Mouse (Mus musculus) adrenal gland, adult 8-10 months (tissue): ENCODE results near the gene Casp6. TPM values are rescaled to one million over a fixed set of nuclear protein-coding genes. Genes with fewer than 3 reads are reported as not detected.
A peak's percentile ranks its signal among the peaks of the same experiment; 100 is the strongest.

Experiments used
- DNase-seq: peaks from one replicate; pipeline ENCODE4 v3.0.0; 2022
- total RNA-seq, 4 experiments: library from RNA; stranded (reverse); gene quantifications; 2 replicates each; pipeline ENCODE4 v1.2.4; 2022

Casp6 gene
- total RNA-seq = 10 to 100 TPM; 42.7 to 54.2 (median 47.8) TPM

DNA sequence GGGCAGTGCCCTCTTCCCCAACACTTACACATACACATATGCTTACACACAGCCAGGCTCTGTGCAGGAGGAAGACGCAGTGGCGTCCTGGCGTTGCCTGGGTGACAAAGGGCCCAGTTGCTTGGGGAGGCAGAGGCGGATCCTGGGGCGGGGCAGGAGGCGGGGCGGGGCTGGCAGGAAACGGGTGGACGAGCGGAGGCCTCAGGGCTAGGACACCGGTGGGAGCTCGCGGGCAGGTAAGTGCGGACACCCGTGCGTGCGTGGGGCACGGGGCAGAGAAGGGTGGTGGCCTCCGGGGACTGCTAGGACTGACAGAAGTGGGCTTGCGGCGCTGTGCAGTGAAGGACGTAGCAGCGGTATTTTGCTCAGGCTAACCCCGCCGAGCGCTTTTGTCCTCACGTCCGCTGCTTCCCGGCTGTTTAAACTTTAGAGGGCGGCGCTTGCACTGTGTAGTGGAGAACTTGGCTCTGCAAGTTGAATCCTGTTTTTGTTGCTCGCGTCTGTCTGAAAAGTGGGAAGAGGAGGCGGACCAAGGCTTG lies at the start of gene Casp6:
TSS of gene Casp6 (plus strand) at position 155 of the 539 bp plus-strand sequence.
- peak; percentile 78 for DNase-seq

DNA sequence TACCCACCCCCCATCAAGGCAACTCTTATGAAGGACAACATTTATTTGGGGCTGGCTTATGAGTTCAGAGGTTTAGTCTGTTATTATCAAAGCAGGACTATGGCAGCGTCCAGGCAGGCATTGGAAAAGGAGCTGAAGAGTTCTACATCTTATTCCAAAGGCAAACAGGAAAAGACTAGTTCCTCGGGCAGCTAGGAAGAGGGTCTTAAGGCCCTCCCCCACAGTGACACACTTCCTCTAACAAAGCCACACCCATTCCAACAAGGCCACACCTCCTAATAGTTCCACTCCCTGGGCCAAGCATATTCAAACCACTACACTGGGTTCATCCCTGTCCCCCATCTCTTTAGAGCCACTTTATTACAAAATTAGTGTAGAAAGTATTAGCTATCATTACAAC lies 38.6 kb upstream of the Casp6 start:
- DNase-seq = no peak

DNA sequence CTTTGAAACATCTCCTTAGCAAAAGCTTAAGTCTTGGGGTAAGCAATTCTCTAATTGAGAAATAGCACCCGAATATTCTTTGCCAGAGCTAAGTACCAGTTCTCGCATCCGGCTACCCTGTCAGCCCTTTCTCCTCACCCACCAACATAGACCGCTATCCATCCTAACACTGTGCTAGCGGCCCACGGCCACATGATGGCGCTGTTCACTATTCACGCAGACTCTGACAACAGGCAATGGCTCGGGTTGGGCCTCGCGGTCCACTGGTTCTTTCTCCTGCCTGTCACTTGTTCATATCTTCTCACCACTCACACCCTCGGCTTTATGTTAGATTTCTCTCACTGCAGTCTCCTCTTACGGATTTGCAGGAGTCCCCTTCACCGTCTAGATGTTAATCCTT lies 37.5 kb upstream of the Casp6 start:
- DNase-seq = peak; percentile 25

DNA sequence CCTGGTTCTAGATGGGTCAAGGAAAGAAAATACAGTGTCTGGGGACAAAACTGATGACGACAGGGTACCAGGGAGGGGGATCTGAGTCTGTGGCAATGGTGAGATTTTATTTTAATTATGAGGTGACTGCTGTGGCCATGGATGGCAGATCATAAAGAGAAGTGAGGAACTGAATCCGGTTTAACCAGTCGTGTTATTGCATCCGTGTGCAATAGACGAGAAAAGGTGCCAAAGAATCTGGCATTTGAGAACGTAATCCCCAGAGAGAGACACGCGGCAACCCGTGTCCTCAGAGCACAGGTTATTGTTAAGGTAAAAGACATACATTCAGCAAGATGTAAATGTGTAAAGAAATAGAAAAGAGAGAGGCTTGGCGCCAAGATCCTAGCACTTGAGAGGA lies 23.9 kb upstream of the Casp6 start:
- DNase-seq = no peak

DNA sequence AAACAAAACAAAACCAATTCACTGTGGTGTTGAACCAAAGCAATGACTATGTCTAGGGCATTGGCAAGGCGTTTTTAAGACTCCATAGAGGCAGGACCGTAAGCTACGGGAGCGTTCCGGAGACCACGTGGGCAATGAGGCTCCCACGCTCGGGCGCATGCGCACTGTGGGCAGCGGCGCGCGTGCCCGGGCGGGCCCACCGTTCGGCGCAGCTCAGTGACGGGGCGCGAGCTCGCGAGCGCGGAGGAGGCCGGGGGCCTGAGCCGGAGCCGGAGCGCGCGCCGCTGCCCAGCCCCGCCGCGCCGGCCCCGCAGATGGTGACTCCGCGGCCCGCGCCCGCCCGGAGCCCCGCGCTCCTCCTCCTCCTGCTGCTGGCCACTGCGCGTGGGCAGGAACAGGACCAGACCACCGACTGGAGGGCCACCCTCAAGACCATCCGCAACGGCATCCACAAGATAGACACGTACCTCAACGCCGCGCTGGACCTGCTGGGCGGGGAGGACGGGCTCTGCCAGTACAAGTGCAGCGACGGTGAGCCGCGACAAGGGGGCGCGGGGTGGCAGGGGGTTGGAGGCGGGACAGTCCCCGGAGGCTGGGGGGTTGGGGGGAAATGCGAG lies 22.7 kb upstream of the Casp6 start, which contains the start of gene Pla2g12a:
TSS of gene Pla2g12a (plus strand) at position 202 of the 617 bp plus-strand sequence.
- peak; percentile 84 for DNase-seq

DNA sequence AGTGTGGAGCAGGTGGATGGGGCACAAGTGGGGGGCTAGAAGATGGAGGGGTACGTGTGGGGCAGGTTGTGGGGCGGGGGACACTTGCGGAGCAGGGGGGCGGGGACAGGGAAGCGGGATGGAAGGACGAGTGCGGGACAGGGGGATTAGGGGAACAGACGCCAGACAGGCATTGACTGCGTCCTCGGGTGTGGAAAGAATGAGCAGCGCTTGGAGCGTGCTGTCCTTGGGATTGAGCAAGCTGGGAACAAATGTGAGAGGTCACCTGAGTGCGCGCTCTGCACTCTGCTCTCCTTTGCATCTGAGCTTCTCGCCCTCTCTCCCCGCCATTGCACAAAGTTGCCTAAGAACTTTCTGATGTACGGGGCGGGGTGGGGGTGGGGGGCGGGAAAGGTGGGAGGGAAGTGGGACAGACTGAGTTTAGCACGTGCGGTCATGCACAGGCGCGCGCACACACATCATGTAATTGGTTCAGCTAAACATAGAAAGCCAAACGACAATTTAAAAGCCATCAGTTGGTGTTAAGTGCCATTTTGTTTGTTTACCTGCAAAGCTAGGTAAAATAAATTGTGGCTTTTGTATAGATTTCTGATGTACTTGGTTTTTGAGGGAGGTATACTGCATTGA lies 22.0 kb upstream of the Casp6 start:
- peak; percentile 60 for DNase-seq

DNA sequence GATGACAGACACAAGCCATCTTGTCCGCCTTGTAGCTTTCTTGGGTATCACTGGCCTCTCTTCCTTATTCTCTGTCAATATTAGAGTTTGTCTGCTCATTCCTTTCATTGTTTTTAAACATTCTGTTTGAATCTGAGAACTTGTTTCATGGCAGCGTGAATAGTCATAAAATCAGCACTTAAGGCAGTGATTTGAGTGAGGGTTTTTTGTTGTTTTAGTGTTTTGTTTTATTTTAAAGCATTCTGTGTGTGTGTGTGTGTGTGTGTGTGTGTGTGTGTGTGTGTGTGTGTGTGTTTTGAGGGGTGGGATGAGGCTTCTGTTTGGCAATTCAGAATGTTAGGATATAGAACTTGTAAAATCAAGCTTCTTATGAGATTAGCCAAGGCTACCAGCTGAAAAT lies 21.3 kb upstream of the Casp6 start:
- DNase-seq = no peak

DNA sequence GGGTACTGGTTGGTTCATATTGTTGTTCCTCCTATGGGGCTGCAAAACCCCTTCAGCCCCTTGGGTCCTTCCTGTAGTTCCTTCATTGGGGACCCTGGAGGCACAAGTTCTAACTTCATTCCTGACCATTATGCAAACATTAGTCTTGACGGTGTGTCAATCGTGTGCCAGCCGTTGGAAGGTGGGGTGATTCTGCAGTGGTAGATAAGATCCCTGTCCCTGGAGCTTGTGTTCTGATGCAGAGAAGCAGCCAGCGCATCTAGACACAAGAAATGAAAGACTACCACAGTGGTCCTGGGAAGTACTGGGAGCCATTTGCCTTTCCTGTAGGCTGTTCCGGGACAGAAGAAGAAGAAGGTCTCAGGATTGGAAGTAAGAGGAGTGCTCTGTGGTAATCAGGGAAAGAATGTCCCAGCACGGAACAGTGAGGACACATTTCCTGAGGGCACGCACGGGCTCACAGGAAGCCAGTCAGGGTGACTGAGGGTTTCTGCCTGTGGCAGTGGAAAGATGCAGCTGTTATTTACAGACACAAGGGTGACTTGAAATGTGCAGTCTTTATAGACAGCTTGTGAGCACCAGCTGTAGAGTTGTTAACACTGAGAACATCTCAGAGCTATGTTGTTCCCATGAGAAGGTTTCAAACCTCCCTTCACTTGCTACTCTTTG lies 20.2 kb upstream of the Casp6 start:
- no peak for DNase-seq

DNA sequence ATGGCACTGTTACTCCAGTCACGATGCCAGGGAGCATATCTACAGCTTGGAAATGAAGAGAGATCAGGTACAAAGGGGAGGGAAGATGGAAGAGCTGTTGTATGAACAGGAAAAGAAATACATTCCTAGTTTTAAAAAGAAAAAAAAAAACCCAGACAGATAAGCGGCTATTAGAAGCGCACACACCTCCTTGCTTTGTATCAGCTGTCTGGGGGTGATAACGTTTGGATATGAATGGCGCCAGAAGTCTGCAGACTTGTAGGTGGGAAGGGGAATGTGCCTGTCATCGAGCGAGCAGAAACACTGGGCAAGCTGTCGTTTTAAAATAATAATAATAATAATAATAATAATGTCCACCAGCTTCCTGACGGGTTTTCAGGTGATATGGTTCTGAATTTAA lies 15.6 kb upstream of the Casp6 start:
- no peak for DNase-seq

DNA sequence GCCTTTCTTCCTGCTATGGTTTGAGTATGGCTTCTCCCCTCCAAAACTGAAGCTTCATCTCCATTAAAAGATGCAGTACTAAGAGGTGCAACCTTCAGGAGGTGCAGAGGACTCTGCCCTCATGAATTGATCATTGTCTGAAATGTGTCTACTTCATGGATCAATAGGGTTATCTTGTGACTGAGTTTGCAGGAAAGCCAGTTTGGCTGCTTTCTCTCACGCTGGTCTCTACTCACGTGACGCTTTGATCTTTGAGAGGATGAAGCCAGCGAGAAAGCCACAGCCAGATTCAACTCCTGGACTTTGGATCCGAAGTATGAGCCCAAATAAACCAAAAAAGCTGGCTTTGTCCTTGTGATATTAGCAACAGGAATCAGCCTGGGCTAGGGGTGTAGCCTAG lies 14.8 kb upstream of the Casp6 start:
- DNase-seq = no peak

DNA sequence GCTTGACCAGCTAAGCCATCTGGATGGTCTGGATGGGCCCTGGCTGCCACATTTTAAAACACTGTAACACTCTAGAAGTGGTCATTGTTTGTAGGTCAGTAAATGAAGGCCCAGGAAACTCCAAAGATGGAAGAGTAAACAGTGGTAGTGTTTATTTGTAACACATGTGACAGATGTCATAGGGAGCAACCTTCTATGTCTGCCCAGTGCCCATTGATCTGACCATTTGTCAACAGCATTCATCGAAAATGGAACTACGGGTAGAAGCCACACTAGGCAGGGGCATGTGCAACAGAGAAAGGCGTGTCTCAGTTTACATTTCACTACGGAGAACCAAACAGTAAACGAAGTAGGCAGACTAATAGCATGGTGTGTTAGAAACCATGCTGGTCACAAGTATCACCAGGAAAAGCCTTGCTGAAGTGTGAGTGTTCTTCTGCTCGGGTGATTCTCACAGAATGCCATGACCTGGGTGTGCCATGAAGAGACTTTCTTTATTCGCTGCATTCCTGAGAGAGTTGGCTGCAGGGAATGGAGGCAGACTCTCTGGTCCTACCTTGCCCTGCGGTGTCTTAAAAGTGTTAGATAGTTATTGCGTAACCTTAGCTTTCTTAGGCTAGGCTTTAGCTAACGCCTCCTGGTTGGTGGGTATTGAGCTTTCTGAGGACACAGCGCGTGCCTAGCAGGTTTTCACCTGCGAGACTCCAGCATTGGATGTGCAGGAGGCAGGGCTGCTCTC lies 13.3 kb upstream of the Casp6 start:
- no peak for DNase-seq

DNA sequence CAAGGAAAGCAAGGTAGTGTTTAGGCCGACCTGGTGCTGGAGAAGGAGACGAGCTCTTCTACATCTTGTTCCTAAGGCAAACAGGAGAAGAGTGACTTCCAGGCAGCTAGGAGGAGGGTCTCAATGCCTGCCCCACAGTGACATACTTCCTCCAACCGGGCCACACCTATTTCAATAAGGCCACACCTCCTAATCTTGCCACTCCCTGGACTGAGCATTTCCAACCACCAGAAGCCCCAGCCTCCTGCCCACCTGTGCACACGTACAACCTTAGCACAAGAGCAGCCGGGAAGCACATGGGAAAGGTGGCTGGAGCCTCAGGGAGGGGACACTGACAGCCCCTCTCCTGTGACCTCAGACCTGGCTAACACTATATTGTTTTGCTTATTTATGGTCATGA lies 9.2 kb upstream of the Casp6 start:
- DNase-seq = no peak

DNA sequence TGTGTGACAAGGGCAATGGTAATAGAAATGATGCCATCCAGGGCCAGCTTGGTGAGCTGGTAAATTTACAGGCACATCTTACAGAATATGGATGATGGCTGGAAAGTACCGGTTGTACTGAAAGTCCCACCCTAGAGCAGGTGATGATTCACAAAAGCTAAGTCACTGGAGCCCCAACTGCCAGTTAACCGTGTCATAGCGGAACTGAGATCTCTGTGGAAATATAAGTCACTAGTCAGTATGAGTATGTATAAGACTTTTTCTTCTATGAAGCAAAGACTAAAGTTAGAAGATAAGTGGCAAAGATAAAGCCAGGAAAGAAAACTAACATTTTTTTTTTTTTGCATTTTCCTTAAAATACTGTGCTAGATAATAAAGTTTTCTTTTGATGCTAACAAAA lies 8.1 kb upstream of the Casp6 start:
- DNase-seq = no peak

DNA sequence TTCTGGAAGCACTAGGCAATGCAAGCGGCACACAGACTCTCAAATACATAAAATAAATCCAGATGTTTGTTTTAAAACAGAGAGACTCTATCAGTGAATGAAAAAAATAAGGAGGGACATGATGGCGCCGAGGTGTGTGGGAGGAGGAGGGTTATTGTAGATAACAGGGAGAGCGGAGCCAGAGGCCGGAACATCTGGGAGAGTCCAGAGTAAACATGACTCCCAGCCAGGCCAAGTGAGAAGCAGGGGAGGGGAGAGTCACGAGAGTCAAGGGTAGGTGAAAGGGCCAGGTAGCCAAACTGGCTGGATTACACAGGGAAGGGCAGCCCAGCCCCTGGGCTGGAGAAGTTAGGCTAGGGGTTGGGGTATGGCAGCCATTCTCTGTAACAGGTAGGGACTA lies 4.6 kb upstream of the Casp6 start:
- DNase-seq = no peak

DNA sequence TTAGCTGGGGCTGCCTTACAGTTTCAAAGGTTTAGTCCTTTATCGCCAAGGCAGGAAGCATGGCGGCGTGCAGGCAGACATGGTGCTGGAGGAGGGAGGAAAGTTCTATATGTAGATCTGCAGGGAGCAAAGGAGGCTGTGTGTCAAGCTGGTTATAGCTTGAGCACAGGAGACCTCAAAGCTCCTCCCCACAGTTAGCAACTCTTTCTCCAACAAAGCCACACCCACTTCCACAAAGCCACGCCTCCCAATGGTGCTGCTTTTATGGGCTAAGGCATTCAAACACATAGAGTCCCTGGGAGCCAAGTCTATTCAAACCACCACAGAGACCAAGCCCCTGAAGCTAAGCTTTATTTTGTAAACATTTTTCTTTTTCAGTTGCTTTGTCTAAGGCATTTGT lies 2.3 kb upstream of the Casp6 start:
- DNase-seq = no peak

DNA sequence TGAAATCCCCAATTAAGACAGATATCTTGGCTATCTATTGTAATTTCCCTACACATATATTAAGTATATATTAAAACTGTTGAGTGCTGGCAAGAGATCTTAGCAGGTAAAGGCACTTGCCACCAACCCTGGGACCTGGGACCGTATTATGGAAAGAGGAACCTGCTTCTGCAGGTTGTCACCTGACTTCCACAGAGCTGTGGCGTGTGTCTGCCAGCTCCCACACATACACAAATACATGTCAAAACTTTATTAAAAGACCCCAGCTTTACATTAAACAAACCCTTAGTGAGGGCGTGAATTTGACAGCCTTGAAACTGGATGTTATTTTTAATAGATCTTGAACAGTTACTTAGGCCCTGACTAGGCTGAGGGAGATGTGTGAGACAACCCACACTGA lies 2.1 kb downstream of the Casp6 start:
- DNase-seq = no peak

DNA sequence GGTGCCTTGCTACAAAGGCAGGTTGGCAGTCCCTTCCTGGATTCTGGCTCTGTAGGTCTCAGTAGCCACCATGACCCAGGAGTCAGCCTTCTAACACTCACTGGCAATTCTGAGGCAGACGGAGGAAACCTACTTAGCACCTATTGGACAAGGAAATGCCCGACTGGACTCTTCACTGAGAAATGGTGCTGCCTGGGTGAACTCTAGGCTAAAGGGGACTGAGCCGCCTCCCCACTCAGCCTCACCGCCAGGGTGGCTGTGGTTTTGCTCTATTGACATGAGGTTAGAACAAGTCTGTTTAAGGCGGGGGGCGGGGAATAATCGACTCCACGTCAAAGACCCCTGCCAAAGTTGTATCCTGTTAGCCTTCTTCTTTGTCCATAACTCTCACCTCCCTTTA lies 2.6 kb downstream of the Casp6 start:
- DNase-seq = no peak

DNA sequence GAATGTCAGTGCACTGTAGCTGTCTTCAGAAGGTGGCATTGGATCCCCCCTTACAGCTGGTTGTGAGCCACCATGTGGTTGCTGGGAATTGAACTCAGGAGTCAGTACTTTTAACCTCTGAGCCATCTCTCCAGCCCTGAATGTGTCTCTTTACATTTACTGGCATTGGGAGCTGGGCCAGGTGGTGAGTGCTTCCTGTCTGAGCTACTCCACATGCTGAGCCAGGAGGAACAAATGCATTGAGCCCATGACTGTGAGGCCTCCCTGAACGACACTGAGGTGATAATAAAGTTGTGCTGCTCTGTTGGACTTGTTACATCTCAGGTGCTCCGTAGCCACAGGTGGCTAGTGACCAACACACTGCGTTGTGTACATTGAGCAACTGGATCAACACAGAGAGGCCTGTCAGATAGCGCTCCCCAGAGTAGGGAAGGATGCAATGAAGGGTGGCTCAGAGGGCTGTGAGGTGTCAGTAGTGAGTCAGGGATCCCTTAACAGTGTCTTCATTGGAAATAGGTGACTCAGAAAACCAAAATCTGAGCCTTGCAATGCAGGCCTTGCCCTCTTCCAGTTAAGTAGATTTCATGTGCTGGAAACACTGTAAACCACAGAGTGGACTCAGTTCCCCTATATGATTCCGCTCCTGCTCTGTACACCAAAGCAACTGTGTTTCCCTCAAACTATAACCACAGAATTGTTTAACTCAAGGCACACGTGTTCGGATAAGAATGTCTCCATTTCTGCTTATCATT lies 3.3 kb downstream of the Casp6 start:
- DNase-seq = no peak

DNA sequence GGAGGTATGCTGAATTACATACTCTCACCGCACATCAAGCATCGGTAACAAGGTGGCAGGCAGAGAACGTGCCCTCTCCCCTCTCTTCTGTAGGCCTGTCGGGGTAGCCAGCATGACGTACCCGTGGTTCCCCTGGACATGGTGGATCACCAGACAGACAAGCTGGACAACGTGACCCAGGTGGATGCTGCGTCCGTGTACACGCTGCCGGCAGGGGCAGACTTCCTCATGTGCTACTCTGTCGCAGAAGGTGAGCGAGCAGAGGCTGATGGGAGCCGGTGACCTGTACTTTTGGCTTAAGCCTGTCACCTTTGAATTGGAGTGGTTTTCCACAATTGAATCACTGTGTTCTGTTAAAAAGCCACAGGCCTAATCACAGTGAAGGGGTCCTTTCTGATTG lies 10.8 kb downstream of the Casp6 start:
- DNase-seq = no peak

DNA sequence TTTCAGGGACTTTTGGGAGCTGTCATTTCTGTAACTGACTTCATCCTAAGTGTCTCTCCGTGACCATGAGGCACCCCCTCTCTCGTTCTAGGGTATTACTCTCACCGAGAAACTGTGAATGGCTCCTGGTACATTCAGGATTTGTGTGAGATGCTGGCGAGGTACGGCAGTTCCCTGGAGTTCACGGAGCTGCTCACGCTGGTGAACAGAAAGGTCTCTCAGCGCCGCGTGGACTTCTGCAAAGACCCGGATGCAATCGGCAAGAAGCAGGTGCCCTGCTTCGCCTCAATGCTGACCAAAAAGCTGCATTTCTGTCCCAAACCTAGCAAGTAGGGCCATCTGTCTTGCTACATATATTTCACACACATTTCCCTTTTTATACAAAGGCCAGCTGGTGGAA lies 12.0 kb downstream of the Casp6 start:
- DNase-seq = no peak

DNA sequence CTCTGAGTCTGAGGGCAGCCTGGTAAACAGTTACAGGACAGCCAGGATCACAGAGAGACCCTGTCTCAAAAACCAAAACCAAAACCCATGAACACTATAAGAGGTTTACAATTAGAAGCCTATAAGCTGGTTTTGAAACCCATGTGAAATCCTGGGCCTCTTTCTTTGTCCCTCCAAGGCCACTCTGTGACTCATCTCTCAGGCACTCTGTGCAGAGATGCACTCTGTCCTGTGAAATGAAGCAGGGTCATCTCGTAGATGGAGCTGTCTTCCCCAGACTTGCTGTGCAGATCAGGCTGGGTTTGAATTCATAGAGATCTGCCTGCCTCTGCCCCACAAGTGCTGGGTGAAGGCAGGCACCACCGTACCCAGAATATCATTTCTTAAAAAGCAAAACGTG lies 16.2 kb downstream of the Casp6 start:
- no peak for DNase-seq

DNA sequence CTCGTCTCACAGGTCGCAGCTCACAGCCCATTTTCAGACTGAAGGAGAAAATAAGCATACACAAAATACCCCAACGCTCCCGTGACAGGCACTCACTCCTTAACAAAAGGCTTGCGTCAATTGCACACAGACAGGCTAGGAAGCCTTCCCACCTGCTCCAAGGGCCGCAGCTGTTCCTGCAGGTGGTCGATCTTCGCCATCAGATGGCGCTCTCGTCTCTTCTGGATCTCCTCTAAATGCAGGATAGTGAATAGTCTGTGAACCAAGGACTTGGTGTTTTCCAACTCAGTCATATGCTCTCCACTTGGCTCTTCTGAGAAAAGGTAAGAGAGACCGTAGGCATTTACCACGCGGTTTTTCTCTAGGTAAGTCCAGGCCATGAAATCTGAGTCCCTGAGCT lies 17.2 kb downstream of the Casp6 start:
- DNase-seq = no peak
